Mouse (Mus musculus): ENCODE measurements at regions not wholly inside any gene's neighbourhood (a gene's known extent, or its start where the extent isn't known, plus 50 kb on each side); places are given as distances from the start of the nearest gene placed in this dataset.
A peak's percentile ranks its signal among the peaks of the same experiment; 100 is the strongest.

DNA sequence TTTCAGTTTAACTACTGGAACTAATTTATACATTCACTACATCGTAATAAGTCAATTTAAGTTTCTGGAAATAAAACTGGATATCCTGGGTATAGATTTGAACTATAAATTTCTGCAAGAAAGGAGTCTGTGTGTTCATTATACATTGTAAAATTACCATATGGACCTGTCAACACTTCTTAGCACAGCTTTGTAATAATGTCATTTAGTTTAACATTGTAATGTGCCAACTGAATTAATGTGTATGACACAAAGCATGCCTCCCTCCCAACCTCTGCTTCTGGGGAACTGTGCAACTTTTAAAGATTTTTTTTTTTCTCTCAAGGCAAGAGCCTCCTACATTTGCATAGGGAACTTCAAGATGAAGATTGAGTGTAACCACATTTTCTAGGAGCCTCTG is 176.8 kb upstream of the Galnt5 start:
- Histone ChIP-seq H3K4me1 (ENCODE audit: control insufficient read depth, insufficient read depth, low read length) (no peaks in the 10 kb centered on the region), H3K4me3 (ENCODE audit: low read depth, low read length) (no peak overlapping the region), H3K36me3 (replicated peaks; ENCODE audit: control insufficient read depth, insufficient read depth, low read depth, low read length) (no peaks in the 10 kb centered on the region), H3K9me3 (replicated peaks; ENCODE audit: control insufficient read depth, low read length) (no peaks in the 10 kb centered on the region), H3K4me2 (ENCODE audit: low read depth, low read length) (no peak overlapping the region), H3K27ac (replicated peaks; ENCODE audit: low read depth, low read length) (no peak overlapping the region), H3K27me3 (ENCODE audit: control insufficient read depth, insufficient read depth, low read length) (no peaks in the 10 kb centered on the region), H3K9ac (replicated peaks; ENCODE audit: low read length) (no peak overlapping the region)
- 81% methylated on average over 1 of the region's 1 CpGs for WGBS
- ATAC-seq (replicated peaks; ENCODE audit: insufficient number of reproducible peaks, low FRiP score, low TSS enrichment, low read depth) = no peak
- no peak for DNase-seq (ENCODE audit: low spot score)

DNA sequence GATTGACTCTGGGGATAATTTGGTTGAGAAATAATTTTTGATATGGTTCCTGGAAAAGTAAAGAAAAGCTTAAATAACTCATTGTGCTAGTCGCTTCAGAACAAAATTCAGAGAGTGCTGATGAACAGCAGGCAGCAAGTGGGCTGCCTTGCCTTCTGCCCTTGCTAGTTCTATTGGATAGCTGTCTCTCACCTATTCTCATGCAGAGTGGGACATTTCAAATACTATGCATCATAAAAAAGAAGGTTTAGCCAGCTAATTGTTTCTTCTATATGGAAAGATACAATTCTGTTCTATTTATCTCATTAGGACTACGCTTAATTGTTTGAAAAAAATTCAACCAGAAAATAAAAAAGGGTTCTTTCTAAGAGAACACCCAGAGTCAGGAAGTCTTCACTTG is 169.4 kb upstream of the Galnt5 start:
- Histone ChIP-seq H3K27me3 (ENCODE audit: control insufficient read depth, insufficient read depth, low read length) (no peaks in the 10 kb centered on the region), H3K9me3 (replicated peaks; ENCODE audit: control insufficient read depth, low read length) (no peaks in the 10 kb centered on the region), H3K4me2 (ENCODE audit: low read depth, low read length) (no peak overlapping the region), H3K36me3 (replicated peaks; ENCODE audit: control insufficient read depth, insufficient read depth, low read depth, low read length) (no peaks in the 10 kb centered on the region), H3K9ac (replicated peaks; ENCODE audit: low read length) (no peak overlapping the region), H3K4me3 (ENCODE audit: low read depth, low read length) (no peak overlapping the region), H3K4me1 (ENCODE audit: control insufficient read depth, insufficient read depth, low read length) (no peaks in the 10 kb centered on the region), H3K27ac (replicated peaks; ENCODE audit: low read depth, low read length) (no peak overlapping the region)
- DNase-seq (ENCODE audit: low spot score) (no peak), ATAC-seq (replicated peaks; ENCODE audit: insufficient number of reproducible peaks, low FRiP score, low TSS enrichment, low read depth) (no peak)
- WGBS = 82% methylated on average over 2 of the region's 2 CpGs

DNA sequence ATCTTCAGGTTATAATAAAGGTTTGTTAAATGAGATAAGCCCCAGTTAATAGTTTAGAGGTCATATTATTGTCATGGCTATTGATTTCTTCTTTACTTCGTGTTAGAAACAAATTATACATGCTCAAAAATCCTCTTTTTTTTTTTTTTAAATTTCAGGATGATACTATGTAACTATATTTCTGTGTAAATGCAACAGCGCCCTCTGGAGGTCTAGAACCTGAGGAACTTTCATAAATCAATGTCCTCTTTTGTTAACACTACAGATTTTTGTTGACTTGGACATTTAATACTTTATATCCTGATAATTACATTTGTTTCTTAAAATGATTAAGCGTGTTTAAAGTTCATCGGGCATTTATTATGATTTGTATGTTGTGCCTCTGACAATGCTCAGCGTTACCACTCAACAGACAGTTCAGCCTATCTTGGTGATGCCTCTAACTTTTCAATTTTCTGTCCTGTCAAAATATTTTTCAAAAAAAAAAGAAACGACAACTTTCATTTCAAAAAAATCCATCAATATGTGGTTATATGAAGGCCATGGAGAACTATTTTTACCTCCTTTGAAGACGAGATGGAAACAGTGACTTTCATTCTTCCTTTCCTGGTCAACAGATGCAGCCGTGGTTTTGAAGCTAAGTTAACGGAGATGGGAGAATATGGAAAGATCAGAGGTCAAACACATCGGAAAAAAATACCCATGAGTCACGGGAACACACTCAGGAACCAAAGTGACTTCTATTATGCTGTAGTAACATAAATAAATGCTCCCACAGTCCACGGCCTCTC is 164.9 kb upstream of the Galnt5 start:
- Histone ChIP-seq H3K27ac (replicated peaks; ENCODE audit: low read depth, low read length) (no peak overlapping the region), H3K36me3 (replicated peaks; ENCODE audit: control insufficient read depth, insufficient read depth, low read depth, low read length) (no peaks in the 10 kb centered on the region), H3K9ac (replicated peaks; ENCODE audit: low read length) (no peak overlapping the region), H3K4me1 (ENCODE audit: control insufficient read depth, insufficient read depth, low read length) (no peaks in the 10 kb centered on the region), H3K27me3 (ENCODE audit: control insufficient read depth, insufficient read depth, low read length) (no peaks in the 10 kb centered on the region), H3K4me3 (ENCODE audit: low read depth, low read length) (no peak overlapping the region), H3K9me3 (replicated peaks; ENCODE audit: control insufficient read depth, low read length) (no peaks in the 10 kb centered on the region), H3K4me2 (ENCODE audit: low read depth, low read length) (no peak overlapping the region)
- ATAC-seq (replicated peaks; ENCODE audit: insufficient number of reproducible peaks, low FRiP score, low TSS enrichment, low read depth) (no peak), DNase-seq (ENCODE audit: low spot score) (peak; percentile 82)
- 54% methylated on average over 12 of the region's 12 CpGs for WGBS

DNA sequence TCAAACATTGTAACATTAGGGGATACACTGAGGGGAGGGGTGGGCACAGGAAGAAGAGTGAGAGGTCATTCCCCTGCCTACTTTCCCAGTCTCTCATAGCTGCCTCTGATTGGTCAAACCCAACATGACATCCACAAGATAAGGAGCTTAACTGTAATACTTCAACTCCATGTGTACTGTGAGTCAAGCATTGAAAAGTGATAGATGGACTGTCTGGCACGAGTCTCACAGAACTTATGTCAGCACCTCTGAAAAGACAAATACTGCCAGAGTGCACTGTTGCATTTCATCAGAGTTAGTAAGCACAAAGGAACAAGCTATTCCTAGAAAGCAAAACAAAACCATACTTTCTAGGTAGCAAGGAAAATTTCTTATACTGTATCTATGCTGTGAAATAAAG is 152.5 kb upstream of the Galnt5 start:
- no peaks in the 10 kb centered on the region for H3K9me3 ChIP-seq (replicated peaks; ENCODE audit: control insufficient read depth, low read length)
- H3K27me3 ChIP-seq (ENCODE audit: control insufficient read depth, insufficient read depth, low read length) = no peaks in the 10 kb centered on the region
- no peak overlapping the region for H3K9ac ChIP-seq (replicated peaks; ENCODE audit: low read length)
- ATAC-seq (replicated peaks; ENCODE audit: insufficient number of reproducible peaks, low FRiP score, low TSS enrichment, low read depth) (no peak), DNase-seq (ENCODE audit: low spot score) (no peak)
- no peak overlapping the region for H3K4me2 ChIP-seq (ENCODE audit: low read depth, low read length)
- no peak overlapping the region for H3K27ac ChIP-seq (replicated peaks; ENCODE audit: low read depth, low read length)
- 75% methylated on average over 1 of the region's 1 CpGs for WGBS
- H3K36me3 ChIP-seq (replicated peaks; ENCODE audit: control insufficient read depth, insufficient read depth, low read depth, low read length) = no peaks in the 10 kb centered on the region
- no peak overlapping the region for H3K4me3 ChIP-seq (ENCODE audit: low read depth, low read length)
- H3K4me1 ChIP-seq (ENCODE audit: control insufficient read depth, insufficient read depth, low read length) = no peaks in the 10 kb centered on the region

DNA sequence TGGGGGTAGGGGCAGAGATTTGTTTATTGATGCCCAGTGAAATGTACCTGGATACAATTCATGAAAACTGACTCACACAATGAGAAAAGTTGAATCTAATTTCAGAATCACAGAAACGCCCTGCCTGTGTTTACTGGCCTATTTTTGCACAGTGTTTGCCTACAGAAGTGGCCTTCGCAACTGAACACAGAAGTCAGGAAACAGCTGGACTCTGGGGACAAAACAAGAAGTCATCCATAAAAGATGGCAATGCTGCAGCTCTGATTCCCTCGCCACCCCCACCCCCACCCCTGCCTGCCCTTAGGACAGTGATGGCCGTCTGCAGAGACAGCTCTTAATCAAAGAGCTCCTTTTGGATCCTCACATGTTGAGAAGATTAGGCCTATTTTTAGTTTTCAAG is 150.0 kb upstream of the Galnt5 start:
- Histone ChIP-seq H3K9ac (replicated peaks; ENCODE audit: low read length) (no peak overlapping the region), H3K27ac (replicated peaks; ENCODE audit: low read depth, low read length) (no peak overlapping the region), H3K27me3 (ENCODE audit: control insufficient read depth, insufficient read depth, low read length) (no peaks in the 10 kb centered on the region), H3K4me3 (ENCODE audit: low read depth, low read length) (no peak overlapping the region), H3K9me3 (replicated peaks; ENCODE audit: control insufficient read depth, low read length) (no peaks in the 10 kb centered on the region), H3K36me3 (replicated peaks; ENCODE audit: control insufficient read depth, insufficient read depth, low read depth, low read length) (no peaks in the 10 kb centered on the region), H3K4me1 (ENCODE audit: control insufficient read depth, insufficient read depth, low read length) (no peaks in the 10 kb centered on the region), H3K4me2 (ENCODE audit: low read depth, low read length) (no peak overlapping the region)
- ATAC-seq (replicated peaks; ENCODE audit: insufficient number of reproducible peaks, low FRiP score, low TSS enrichment, low read depth) (no peak), DNase-seq (ENCODE audit: low spot score) (no peak)
- WGBS = 39% methylated on average over 4 of the region's 4 CpGs

DNA sequence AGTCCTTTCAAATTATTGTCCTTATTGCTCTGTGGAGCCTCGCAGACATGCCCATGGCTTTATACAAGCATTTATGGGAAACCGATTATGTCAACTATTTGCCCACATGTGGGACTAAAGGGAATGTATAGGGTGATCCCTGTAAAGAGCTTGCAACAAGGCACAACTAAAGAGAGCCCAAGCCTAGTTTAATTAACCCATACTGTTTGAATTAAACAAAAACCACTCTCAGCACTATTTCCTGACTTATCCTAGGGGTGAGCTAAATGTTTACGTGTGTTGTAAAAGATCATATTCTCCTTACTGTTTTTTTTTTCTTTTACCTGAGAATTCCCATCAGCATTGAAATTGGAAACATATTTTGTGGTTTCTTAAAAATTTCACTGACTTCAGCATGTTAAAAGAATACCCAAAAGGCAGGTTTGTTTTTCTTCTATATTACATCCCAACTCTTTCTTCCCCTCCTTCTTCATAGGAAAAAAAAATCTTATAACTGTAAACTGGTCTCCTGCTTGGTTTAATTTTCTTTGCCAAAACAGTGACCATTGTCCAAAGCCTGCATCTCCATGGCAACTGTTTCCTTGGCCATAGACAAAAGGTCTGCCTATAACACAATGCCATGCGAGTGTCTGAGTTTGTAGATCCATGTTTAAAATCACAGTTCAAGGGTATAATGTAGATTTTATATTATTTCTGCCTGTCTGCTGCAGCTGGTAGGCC is 148.2 kb upstream of the Galnt5 start:
- peak; percentile 68 for DNase-seq (ENCODE audit: low spot score)
- 27% methylated on average over 4 of the region's 4 CpGs for WGBS
- ATAC-seq (replicated peaks; ENCODE audit: insufficient number of reproducible peaks, low FRiP score, low TSS enrichment, low read depth) = peak; percentile 80
- no peak overlapping the region; the same call in 1 of the 2 replicates for H3K27ac ChIP-seq (replicated peaks; ENCODE audit: low read depth, low read length)
- H3K36me3 ChIP-seq (replicated peaks; ENCODE audit: control insufficient read depth, insufficient read depth, low read depth, low read length) = no peaks in the 10 kb centered on the region
- no peak overlapping the region for H3K4me3 ChIP-seq (ENCODE audit: low read depth, low read length)
- H3K27me3 ChIP-seq (ENCODE audit: control insufficient read depth, insufficient read depth, low read length) = no peaks in the 10 kb centered on the region
- no peak overlapping the region for H3K9ac ChIP-seq (replicated peaks; ENCODE audit: low read length)
- no peaks in the 10 kb centered on the region for H3K9me3 ChIP-seq (replicated peaks; ENCODE audit: control insufficient read depth, low read length)
- H3K4me1 ChIP-seq (ENCODE audit: control insufficient read depth, insufficient read depth, low read length) = no peaks in the 10 kb centered on the region
- H3K4me2 ChIP-seq (ENCODE audit: low read depth, low read length) = no peak overlapping the region

DNA sequence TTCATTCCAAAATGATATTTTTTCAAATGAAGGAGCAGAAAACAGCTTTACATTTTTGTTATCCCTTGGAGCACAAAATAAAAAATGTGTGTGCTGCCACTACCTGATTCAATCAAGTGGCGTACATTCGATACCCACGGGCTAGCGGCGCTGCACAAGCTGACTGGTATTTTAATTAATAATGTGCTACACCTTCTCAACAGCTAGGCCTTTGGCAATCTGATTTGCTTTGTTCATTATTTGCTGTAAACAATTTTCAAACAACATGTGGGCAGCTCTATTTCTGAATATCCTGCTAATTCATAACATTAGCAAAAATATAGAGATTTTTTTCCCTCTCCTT is 147.7 kb upstream of the Galnt5 start:
- ATAC-seq (replicated peaks; ENCODE audit: insufficient number of reproducible peaks, low FRiP score, low TSS enrichment, low read depth) (no peak), DNase-seq (ENCODE audit: low spot score) (no peak)
- WGBS = 49% methylated on average over 5 of the region's 5 CpGs
- Histone ChIP-seq H3K4me2 (ENCODE audit: low read depth, low read length) (no peak overlapping the region), H3K4me1 (ENCODE audit: control insufficient read depth, insufficient read depth, low read length) (no peaks in the 10 kb centered on the region), H3K27me3 (ENCODE audit: control insufficient read depth, insufficient read depth, low read length) (no peaks in the 10 kb centered on the region), H3K9me3 (replicated peaks; ENCODE audit: control insufficient read depth, low read length) (no peaks in the 10 kb centered on the region), H3K9ac (replicated peaks; ENCODE audit: low read length) (no peak overlapping the region), H3K36me3 (replicated peaks; ENCODE audit: control insufficient read depth, insufficient read depth, low read depth, low read length) (no peaks in the 10 kb centered on the region), H3K27ac (replicated peaks; ENCODE audit: low read depth, low read length) (no peak overlapping the region; the same call in 1 of the 2 replicates), H3K4me3 (ENCODE audit: low read depth, low read length) (no peak overlapping the region)

DNA sequence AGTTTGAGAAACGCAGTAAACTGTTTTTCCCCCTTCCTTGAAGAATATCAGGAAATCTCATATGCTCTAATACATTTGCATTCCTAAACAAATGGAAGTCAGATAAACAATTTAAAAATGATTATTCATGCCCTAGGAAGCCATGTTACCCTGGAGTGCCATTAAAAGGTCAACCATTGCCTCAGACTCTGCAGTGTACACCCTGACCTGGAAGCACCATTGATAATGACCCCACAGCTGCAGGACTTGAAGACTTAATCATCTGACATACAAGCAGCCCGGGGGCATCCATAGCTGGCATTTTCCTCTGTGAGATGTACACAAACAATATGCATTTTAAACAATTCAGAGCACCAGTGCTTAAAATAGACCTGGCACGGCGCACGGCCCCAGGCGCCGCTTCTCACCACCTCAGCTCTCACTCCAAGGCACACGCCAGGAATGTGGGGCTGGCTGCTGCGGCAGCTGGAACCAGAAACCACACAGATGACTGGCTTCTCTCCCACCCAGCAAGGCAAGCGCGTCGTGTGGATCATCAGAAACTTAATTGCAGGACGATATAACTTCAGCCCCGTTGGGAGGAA is 141.1 kb upstream of the Galnt5 start:
- H3K36me3 ChIP-seq (replicated peaks; ENCODE audit: control insufficient read depth, insufficient read depth, low read depth, low read length) = no peaks in the 10 kb centered on the region
- WGBS = 57% methylated on average over 14 of the region's 14 CpGs

More for the DNA sequence above, 141.1 kb upstream of the Galnt5 start:
- Histone ChIP-seq H3K27ac (replicated peaks; ENCODE audit: low read depth, low read length) (no peak overlapping the region), H3K9me3 (replicated peaks; ENCODE audit: control insufficient read depth, low read length) (no peaks in the 10 kb centered on the region), H3K27me3 (ENCODE audit: control insufficient read depth, insufficient read depth, low read length) (no peaks in the 10 kb centered on the region), H3K4me1 (ENCODE audit: control insufficient read depth, insufficient read depth, low read length) (no peaks in the 10 kb centered on the region), H3K4me2 (ENCODE audit: low read depth, low read length) (no peak overlapping the region), H3K4me3 (ENCODE audit: low read depth, low read length) (no peak overlapping the region), H3K9ac (replicated peaks; ENCODE audit: low read length) (no peak overlapping the region)
- DNase-seq (ENCODE audit: low spot score) (peak; percentile 35), ATAC-seq (replicated peaks; ENCODE audit: insufficient number of reproducible peaks, low FRiP score, low TSS enrichment, low read depth) (no peak; the same call in 1 of the 2 replicates)
